Mouse (Mus musculus): Measurements from ENCODE around the gene Rbm26.

- TF ChIP-seq CTCF (IDR thresholded peaks at IDR 0.05; ENCODE audit: low read depth, low read length) (no peak), POLR2A (IDR thresholded peaks at IDR 0.05; ENCODE audit: extremely low read depth, insufficient read depth, low read length) (no peak)
Measured at GRCm38 (mm10) chr14:105074376-105074775, 102.8 kb downstream of the Rbm26 start.
